Comparison of ENCODE assay signal across 20 mouse cellular contexts in the genomic region with DNA sequence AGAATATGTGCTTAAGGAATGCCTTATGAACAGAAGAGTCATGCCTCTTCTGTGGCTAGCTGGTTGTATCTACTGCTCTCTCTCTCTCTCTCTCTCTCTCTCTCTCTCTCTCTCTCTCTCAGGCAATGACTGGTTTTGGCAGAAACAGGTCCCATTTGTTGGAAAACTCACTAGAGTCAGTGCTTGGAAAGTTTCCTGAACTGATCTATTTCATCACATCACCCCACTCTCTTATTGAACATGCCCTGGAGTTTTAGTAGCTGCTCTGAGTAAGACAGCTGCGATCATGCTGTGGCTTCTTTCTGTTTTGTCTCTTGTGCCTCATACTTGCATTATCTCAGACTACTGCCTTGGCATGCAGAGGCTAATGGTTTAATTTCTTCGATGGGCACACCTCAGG.
DNase-seq lines count a peak whose midpoint lies in the region; ATAC-seq and TF ChIP-seq lines count a peak whose summit lies in the region.
"Had no signal": no experiment of that assay in that cellular context is flagged by ENCODE, and none has a peak within 500 bp of the region (broad histone marks: within the 10 kb centered on the region; RNA-seq: fewer than 3 reads in every experiment).

No protein-coding gene starts in this region.

- no peaks in the 10 kb centered on the region for H3K9me3 ChIP-seq in forebrain, embryonic 14.5 days (replicated peaks; ENCODE audit: control insufficient read depth, low read length)
- no peaks in the 10 kb centered on the region for H3K9me3 ChIP-seq in forebrain, embryonic 13.5 days (replicated peaks)
- no peaks in the 10 kb centered on the region for H3K9me3 ChIP-seq in midbrain, embryonic 16.5 days (replicated peaks; ENCODE audit: control insufficient read depth, low read length, poor library complexity, severe bottlenecking)
- H3K9me3 ChIP-seq: embryonic facial prominence, embryonic 10.5 days; heart, embryonic 10.5 days; hindbrain, embryonic 10.5 days; liver, embryonic 13.5 days; midbrain, embryonic 13.5 days had no signal

- WGBS in forebrain, embryonic 14.5 days: 94% methylated on average over 2 of the region's 2 CpGs
- 86% methylated on average over 2 of the region's 2 CpGs for WGBS in forebrain, embryonic 13.5 days
- WGBS in liver, adult 2 months: 52% methylated on average over 2 of the region's 2 CpGs
- 98% methylated on average over 2 of the region's 2 CpGs for WGBS in midbrain, embryonic 16.5 days

- no peaks in the 10 kb centered on the region for H3K27me3 ChIP-seq in forebrain, embryonic 14.5 days (replicated peaks; ENCODE audit: control insufficient read depth, insufficient read depth, low read length)
- H3K27me3 ChIP-seq in forebrain, embryonic 13.5 days: no peaks in the 10 kb centered on the region
- H3K27me3 ChIP-seq in liver, adult 2 months (ENCODE audit: control insufficient read depth, insufficient read depth, low read length): no peaks in the 10 kb centered on the region
- no peaks in the 10 kb centered on the region for H3K27me3 ChIP-seq in midbrain, embryonic 16.5 days (ENCODE audit: control insufficient read depth, insufficient read depth, low read depth, low read length)
- H3K27me3 ChIP-seq: liver, embryonic 13.5 days; megakaryocyte, embryonic 14.5 days; midbrain, embryonic 13.5 days had no signal

- no peaks in the 10 kb centered on the region for H3K4me1 ChIP-seq in forebrain, embryonic 14.5 days (ENCODE audit: control insufficient read depth, insufficient read depth, low read length)
- no peaks in the 10 kb centered on the region for H3K4me1 ChIP-seq in forebrain, embryonic 13.5 days
- H3K4me1 ChIP-seq in liver, adult 2 months (ENCODE audit: control insufficient read depth, insufficient read depth, low read length): peaks cover 2% of the 10 kb centered on the region; the same call in 1 of the 2 replicates
- no peaks in the 10 kb centered on the region for H3K4me1 ChIP-seq in midbrain, embryonic 16.5 days (ENCODE audit: control insufficient read depth, insufficient read depth, low read length)
- H3K4me1 ChIP-seq: embryonic facial prominence, embryonic 10.5 days; heart, embryonic 10.5 days; hindbrain, embryonic 10.5 days; liver, embryonic 13.5 days; megakaryocyte, embryonic 14.5 days; midbrain, embryonic 13.5 days had no signal

- H3K79me2 ChIP-seq in liver, adult 2 months (ENCODE audit: control insufficient read depth, insufficient read depth, low read length): no peaks in the 10 kb centered on the region

- TF ChIP-seq POLR2A in liver, adult 2 months (IDR thresholded peaks at IDR 0.05; ENCODE audit: extremely low read depth, insufficient read depth, low read length): no peak

- TF ChIP-seq CTCF in liver, adult 2 months (IDR thresholded peaks at IDR 0.05; ENCODE audit: low read depth, low read length): no peak

- no peak for ATAC-seq in forebrain, embryonic 14.5 days
- ATAC-seq in forebrain, embryonic 13.5 days: no peak; the same call in 1 of the 2 replicates
- ATAC-seq in midbrain, embryonic 16.5 days: no peak
- ATAC-seq: intestine, postnatal 0 days; midbrain, embryonic 13.5 days had no signal

- peak; percentile 12 for DNase-seq in forebrain, embryonic 14.5 days (ENCODE audit: low spot score)
- peak; percentile 86 for DNase-seq in liver, adult 2 months (ENCODE audit: extremely low read depth, low read depth, low spot score)
- DNase-seq in liver: no peak
- DNase-seq in layer of hippocampus, adult 9-10 months (ENCODE audit: low spot score): peak; percentile 31
- DNase-seq in adrenal gland, adult 2 months: no peak
- no peak for DNase-seq in heart, adult 8-10 months (ENCODE audit: low spot score)
- DNase-seq: adrenal gland, postnatal 14 days; cerebellum, adult 9-11 months; kidney, postnatal 4 days; liver, embryonic 13.5 days; lung, embryonic 14.5 days; spleen, adult 18-20 months had no signal

- no peak overlapping the region for H3K4me3 ChIP-seq in forebrain, embryonic 14.5 days (ENCODE audit: low read depth, low read length)
- H3K4me3 ChIP-seq in forebrain, embryonic 13.5 days: no peak overlapping the region
- no peak overlapping the region for H3K4me3 ChIP-seq in liver, adult 2 months (ENCODE audit: insufficient read depth, low read depth, low read length)
- H3K4me3 ChIP-seq in midbrain, embryonic 16.5 days (ENCODE audit: low read depth, low read length): no peak overlapping the region
- H3K4me3 ChIP-seq: embryonic facial prominence, embryonic 10.5 days; heart, embryonic 10.5 days; hindbrain, embryonic 10.5 days; liver, embryonic 13.5 days; megakaryocyte, embryonic 14.5 days; midbrain, embryonic 13.5 days had no signal

- H3K36me3 ChIP-seq in forebrain, embryonic 14.5 days (ENCODE audit: control insufficient read depth, insufficient read depth, low read length): no peaks in the 10 kb centered on the region
- no peaks in the 10 kb centered on the region for H3K36me3 ChIP-seq in forebrain, embryonic 13.5 days (ENCODE audit: poor library complexity, severe bottlenecking)
- H3K36me3 ChIP-seq in liver, adult 2 months (ENCODE audit: control insufficient read depth, insufficient read depth, low read length): no peaks in the 10 kb centered on the region
- no peaks in the 10 kb centered on the region for H3K36me3 ChIP-seq in midbrain, embryonic 16.5 days (ENCODE audit: control insufficient read depth, insufficient read depth, low read length)
- H3K36me3 ChIP-seq: embryonic facial prominence, embryonic 10.5 days; heart, embryonic 10.5 days; hindbrain, embryonic 10.5 days; liver, embryonic 13.5 days; midbrain, embryonic 13.5 days had no signal

- no peak overlapping the region for H3K4me2 ChIP-seq in forebrain, embryonic 14.5 days (ENCODE audit: low read length)
- H3K4me2 ChIP-seq in forebrain, embryonic 13.5 days: no peak overlapping the region
- no peak overlapping the region for H3K4me2 ChIP-seq in midbrain, embryonic 16.5 days (ENCODE audit: low read length)
- H3K4me2 ChIP-seq: liver, embryonic 13.5 days; lung, embryonic 14.5 days; midbrain, embryonic 13.5 days had no signal

- no peak overlapping the region for H3K9ac ChIP-seq in forebrain, embryonic 14.5 days (ENCODE audit: low read length)
- H3K9ac ChIP-seq in forebrain, embryonic 13.5 days: no peak overlapping the region
- H3K9ac ChIP-seq in liver, adult 2 months (ENCODE audit: low read depth, low read length): no peak overlapping the region
- no peak overlapping the region for H3K9ac ChIP-seq in midbrain, embryonic 16.5 days (ENCODE audit: low read depth, low read length)
- H3K9ac ChIP-seq: liver, embryonic 13.5 days; lung, embryonic 14.5 days; midbrain, embryonic 13.5 days had no signal

- H3K27ac ChIP-seq in forebrain, embryonic 14.5 days (ENCODE audit: low read depth, low read length): no peak overlapping the region
- H3K27ac ChIP-seq in forebrain, embryonic 13.5 days: no peak overlapping the region
- no peak overlapping the region for H3K27ac ChIP-seq in liver, adult 2 months (replicated peaks; ENCODE audit: insufficient read depth, low read depth, low read length)
- H3K27ac ChIP-seq in midbrain, embryonic 16.5 days (ENCODE audit: low read length): no peak overlapping the region
- H3K27ac ChIP-seq: embryonic facial prominence, embryonic 10.5 days; heart, embryonic 10.5 days; hindbrain, embryonic 10.5 days; liver, embryonic 13.5 days; midbrain, embryonic 13.5 days had no signal

Comparison
In these comparisons a context has a peak if more than half of its experiments do, and no peak if none do; other contexts are left out.
1. DNase-seq: peak in forebrain, embryonic 14.5 days (single experiment), liver, adult 2 months (single experiment) and layer of hippocampus, adult 9-10 months (single experiment); none in liver (single experiment), adrenal gland, adult 2 months (single experiment) and heart, adult 8-10 months (single experiment).